Mouse (Mus musculus) cerebellum, adult 2 months (tissue): ENCODE results near the gene Rad51b.

Experiments
- CTCF ChIP-seq: fragments of 200-500 bp; IDR thresholded peaks from 2 replicates; pipeline ENCODE4 v1.5.1; 2011; ENCODE audit warnings: low read depth, mild to moderate bottlenecking, control low read depth, low read length, moderate library complexity, borderline replicate concordance; ENCODE audit not compliant: insufficient read depth
- POLR2A ChIP-seq: fragments of 200-500 bp; IDR thresholded peaks from 2 replicates; pipeline ENCODE4 v1.6.1; 2011; ENCODE audit warnings: low read length, control low read depth, borderline replicate concordance; ENCODE audit not compliant: insufficient read depth

DNA sequence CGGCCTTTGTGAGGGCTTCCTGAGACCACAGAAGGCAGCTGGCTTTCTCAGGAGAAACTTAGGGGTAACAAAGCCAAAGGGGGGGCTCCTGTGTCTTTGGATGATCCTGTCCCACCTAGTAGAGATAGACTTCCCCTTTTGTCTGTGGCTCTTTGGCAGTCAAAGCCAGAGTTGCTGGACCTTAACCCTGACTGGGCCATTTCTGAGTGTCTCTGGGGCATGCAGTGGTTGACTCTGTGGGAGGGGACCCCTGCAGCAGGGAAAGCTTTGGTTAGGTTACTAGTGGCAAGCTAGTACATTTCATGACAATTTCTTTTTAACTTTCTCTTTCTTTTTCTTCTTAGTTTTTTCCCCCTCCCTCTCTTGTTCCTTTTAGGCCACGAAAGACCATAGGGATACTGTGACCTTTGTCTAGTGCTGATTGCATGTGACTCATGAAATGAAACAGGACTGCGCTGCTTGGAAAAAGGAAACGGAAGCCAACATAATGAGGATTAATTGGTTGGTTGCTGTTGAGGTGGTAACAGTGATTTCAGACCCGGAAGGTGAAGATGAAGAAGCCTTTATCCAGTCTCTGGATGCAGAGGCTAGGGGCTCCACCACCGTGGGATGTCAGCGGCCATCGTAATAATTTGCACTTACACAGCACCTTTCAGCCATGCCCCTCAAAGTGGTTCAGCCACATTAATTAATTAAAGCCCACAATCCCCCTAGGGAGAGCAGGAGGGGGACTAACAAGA is 516.7 kb downstream of the Rad51b start:
- no peak for TF ChIP-seq CTCF
- no peak for TF ChIP-seq POLR2A
